Mouse (Mus musculus) stomach, postnatal 0 days (tissue): Measurements from ENCODE around the gene Chn2. TPM values are rescaled to one million over a fixed set of nuclear protein-coding genes. Genes with fewer than 3 reads are reported as not detected.

Experiments
- ATAC-seq: fragments of 200-750 bp; cut with Nextera tagmentation; 2 replicates; pipeline ENCODE4 v1.8.0; 2017; ENCODE audit not compliant: low FRiP score, low TSS enrichment
- DNase-seq: peaks from one replicate; pipeline ENCODE4 v3.0.0-alpha.2; 2016; ENCODE audit warnings: low spot score
- H3K27ac ChIP-seq: fragments of 300-500 bp; sonication (generic); replicated peaks from 2 replicates; pipeline ENCODE4 v1.5.1; 2014; ENCODE audit warnings: mild to moderate bottlenecking, control low read depth
- H3K27me3 ChIP-seq: fragments of 300-500 bp; sonication (generic); 2 replicates; pipeline ENCODE4 v1.6.1; 2014; ENCODE audit warnings: low read length; ENCODE audit not compliant: control insufficient read depth, insufficient read depth
- H3K36me3 ChIP-seq: fragments of 300-500 bp; sonication (generic); 2 replicates; pipeline ENCODE4 v1.6.1; 2014; ENCODE audit warnings: low read length, mixed read lengths; ENCODE audit not compliant: control insufficient read depth, insufficient read depth
- H3K4me1 ChIP-seq: fragments of 300-500 bp; sonication (generic); replicated peaks from 2 replicates; pipeline ENCODE4 v1.6.1; 2014; ENCODE audit warnings: antibody characterized with exemption; ENCODE audit not compliant: control insufficient read depth, insufficient read depth
- H3K4me2 ChIP-seq: fragments of 300-500 bp; sonication (generic); replicated peaks from 2 replicates; pipeline ENCODE4 v1.6.1; 2014; ENCODE audit warnings: low read depth, mild to moderate bottlenecking, control low read depth, moderate library complexity
- H3K4me3 ChIP-seq: fragments of 300-500 bp; sonication (generic); 2 replicates; pipeline ENCODE4 v1.5.1; 2014; ENCODE audit warnings: low read depth, low read length, control low read depth
- H3K9ac ChIP-seq: fragments of 300-500 bp; sonication (generic); 2 replicates; pipeline ENCODE4 v1.6.1; 2014; ENCODE audit warnings: mild to moderate bottlenecking, low read length, control low read depth, mixed read lengths
- H3K9me3 ChIP-seq: fragments of 300-500 bp; sonication (generic); 2 replicates; pipeline ENCODE4 v1.6.1; 2016; ENCODE audit warnings: low read length; ENCODE audit not compliant: control insufficient read depth
- CTCF ChIP-seq: IDR thresholded peaks from 2 replicates; pipeline ENCODE4 v1.5.1; 2016; ENCODE audit warnings: antibody characterized with exemption, low read depth, mild to moderate bottlenecking, moderate library complexity
- EP300 ChIP-seq: optimal IDR thresholded peaks from 2 replicates; pipeline ENCODE3; 2016; ENCODE audit warnings: antibody characterized with exemption
- WGBS: fragments of 180-500 bp; shearing (Covaris S2); extraction: QIAGEN DNeasy Blood & Tissue Kit; methylation state at CpG from one replicate; pipeline ENCODE4 v1.1.7; 2014; 5-methylcytosine and 5-hydroxymethylcytosine counted together
- polyA plus RNA-seq: library from polyadenylated mRNA; unstranded; fragments of >200 nt; fragmentation: Nextera tagmentation; extraction: Ambion mirVana; gene quantifications from 2 replicates; pipeline ENCODE4 v1.2.1, GENCODE M21; 2015

Gene Chn2
- polyA plus RNA-seq, 1 experiment from 2014 or later, result 19.1 TPM

GRCm38 (mm10) chr6:54060258-54060657 is 20.9 kb downstream of the Chn2 start:
- Histone ChIP-seq H3K36me3 (no peaks in the 10 kb centered on the region), H3K9me3 (no peaks in the 10 kb centered on the region), H3K9ac (no peak overlapping the region), H3K4me2 (no peak overlapping the region), H3K4me3 (no peak overlapping the region), H3K27ac (no peak overlapping the region), H3K27me3 (no peaks in the 10 kb centered on the region), H3K4me1 (no peaks in the 10 kb centered on the region; the same call in 1 of the 2 replicates)
- no peak for DNase-seq
- 63% methylated on average over 3 of the region's 3 CpGs for WGBS
- ATAC-seq, result 0 out of 2 replicates have a peak, but pooled peaks have one; percentile 6
- TF ChIP-seq EP300 (no peak), CTCF (no peak)

- Histone ChIP-seq H3K27me3 (no peaks in the 10 kb centered on the region), H3K4me3 (no peak overlapping the region), H3K4me2 (no peak overlapping the region), H3K27ac (no peak overlapping the region), H3K9me3 (no peaks in the 10 kb centered on the region), H3K4me1 (no peaks in the 10 kb centered on the region; the same call in 1 of the 2 replicates), H3K36me3 (no peaks in the 10 kb centered on the region), H3K9ac (no peak overlapping the region)
- DNase-seq, result no peak
- no peak for ATAC-seq
- WGBS, result 15% methylated on average over 9 of the region's 9 CpGs
- TF ChIP-seq EP300 (no peak), CTCF (no peak)
Observed at GRCm38 (mm10) chr6:54061375-54061774, 22.0 kb downstream of the Chn2 start.

- ATAC-seq (no peak), DNase-seq (no peak)
- Histone ChIP-seq H3K9me3 (no peaks in the 10 kb centered on the region), H3K9ac (no peak overlapping the region), H3K36me3 (no peaks in the 10 kb centered on the region), H3K27me3 (no peaks in the 10 kb centered on the region), H3K27ac (no peak overlapping the region), H3K4me1 (peaks cover 3% of the 10 kb centered on the region; the same call in 1 of the 2 replicates), H3K4me3 (no peak overlapping the region), H3K4me2 (no peak overlapping the region)
- WGBS, result 76% methylated on average over 6 of the region's 6 CpGs
- TF ChIP-seq CTCF, result no peak
- no peak for TF ChIP-seq EP300
Observed at GRCm38 (mm10) chr6:54063878-54064277, 24.5 kb downstream of the Chn2 start.

GRCm38 (mm10) chr6:54067380-54067779 is 28.0 kb downstream of the Chn2 start:
- no peak overlapping the region for H3K27ac ChIP-seq
- 57% methylated on average over 5 of the region's 5 CpGs for WGBS
- no peaks in the 10 kb centered on the region for H3K27me3 ChIP-seq
- H3K9me3 ChIP-seq, result no peaks in the 10 kb centered on the region
- no peak overlapping the region for H3K4me3 ChIP-seq
- H3K4me1 ChIP-seq, result peaks cover 3% of the 10 kb centered on the region; the same call in 1 of the 2 replicates
- DNase-seq (no peak), ATAC-seq (no peak)
- H3K36me3 ChIP-seq, result no peaks in the 10 kb centered on the region
- H3K9ac ChIP-seq, result no peak overlapping the region
- H3K4me2 ChIP-seq, result no peak overlapping the region
- TF ChIP-seq EP300, result no peak
- no peak for TF ChIP-seq CTCF

GRCm38 (mm10) chr6:54068882-54069281 is 29.5 kb downstream of the Chn2 start:
- TF ChIP-seq EP300 (no peak), CTCF (no peak)
- no peaks in the 10 kb centered on the region for H3K36me3 ChIP-seq
- H3K4me1 ChIP-seq, result peaks cover 3% of the 10 kb centered on the region; the same call in 1 of the 2 replicates
- no peaks in the 10 kb centered on the region for H3K9me3 ChIP-seq
- no peak overlapping the region for H3K27ac ChIP-seq
- H3K4me2 ChIP-seq, result no peak overlapping the region
- no peak overlapping the region for H3K9ac ChIP-seq
- DNase-seq, result no peak
- no peaks in the 10 kb centered on the region for H3K27me3 ChIP-seq
- 56% methylated on average over 5 of the region's 5 CpGs for WGBS
- no peak overlapping the region for H3K4me3 ChIP-seq
- no peak for ATAC-seq

GRCm38 (mm10) chr6:54070736-54071135 is 31.4 kb downstream of the Chn2 start:
- Histone ChIP-seq H3K4me3 (no peak overlapping the region), H3K4me2 (no peak overlapping the region), H3K36me3 (no peaks in the 10 kb centered on the region), H3K27ac (no peak overlapping the region), H3K9ac (no peak overlapping the region), H3K27me3 (no peaks in the 10 kb centered on the region), H3K4me1 (peaks cover 3% of the 10 kb centered on the region; the same call in 1 of the 2 replicates), H3K9me3 (no peaks in the 10 kb centered on the region)
- TF ChIP-seq CTCF, result no peak
- TF ChIP-seq EP300, result no peak
- ATAC-seq, result 0 out of 2 replicates have a peak, but pooled peaks have one; percentile 29
- 60% methylated on average over 6 of the region's 6 CpGs for WGBS
- peak; percentile 49 for DNase-seq
